Mouse (Mus musculus) thymus, adult 2 months (tissue): ENCODE measurements around the gene Wdr17. TPM values are rescaled to one million over a fixed set of nuclear protein-coding genes. Genes with fewer than 3 reads are reported as not detected.
"Not testable (repeated sequence)": the region's sequence is repeated elsewhere in the genome, so short reads cannot be mapped to it uniquely, and the experiment has no call there.

ENCODE experiments used
- DNase-seq: peaks from one replicate; pipeline ENCODE4 v3.0.0; 2021
- H3K27ac ChIP-seq: fragments of 200-500 bp; 2 replicates; pipeline ENCODE4 v1.5.1; 2012; ENCODE audit warnings: low read length, control low read depth; ENCODE audit not compliant: control insufficient read depth, insufficient read depth
- H3K27me3 ChIP-seq: fragments of 200-500 bp; 2 replicates; pipeline ENCODE4 v1.6.1; 2012; ENCODE audit warnings: mild to moderate bottlenecking, low read length, moderate library complexity, mixed read lengths; ENCODE audit not compliant: control insufficient read depth, insufficient read depth
- H3K36me3 ChIP-seq: fragments of 200-500 bp; 2 replicates; pipeline ENCODE4 v1.6.1; 2012; ENCODE audit warnings: mild to moderate bottlenecking, low read length, moderate library complexity; ENCODE audit not compliant: control insufficient read depth, insufficient read depth
- H3K4me1 ChIP-seq: fragments of 200-500 bp; replicated peaks from 2 replicates; pipeline ENCODE4 v1.6.1; 2012; ENCODE audit warnings: low read length; ENCODE audit not compliant: control insufficient read depth, insufficient read depth
- H3K4me3 ChIP-seq: fragments of 200-500 bp; 2 replicates; pipeline ENCODE4 v1.5.1; 2012; ENCODE audit warnings: mild to moderate bottlenecking, low read length, control low read depth, moderate library complexity; ENCODE audit not compliant: control insufficient read depth, insufficient read depth
- CTCF ChIP-seq: fragments of 200-500 bp; IDR thresholded peaks from 2 replicates; pipeline ENCODE4 v1.5.1; 2012; ENCODE audit warnings: mild to moderate bottlenecking, control low read depth, low read length, moderate library complexity, borderline replicate concordance; ENCODE audit not compliant: control insufficient read depth, poor library complexity, insufficient read depth; ENCODE audit errors: extremely low read depth
- POLR2A ChIP-seq: fragments of 200-500 bp; IDR thresholded peaks from 2 replicates; pipeline ENCODE4 v1.6.1; 2012; ENCODE audit warnings: mild to moderate bottlenecking, low read length, control low read depth, moderate library complexity; ENCODE audit not compliant: control insufficient read depth, poor library complexity, insufficient read depth; ENCODE audit errors: extremely low read depth
- WGBS: fragments of 180-500 bp; shearing (Covaris S2); methylation state at CpG from one replicate; pipeline ENCODE4 v1.1.7; 2018; 5-methylcytosine and 5-hydroxymethylcytosine counted together
- polyA plus RNA-seq: library from polyadenylated mRNA; depleted of rRNA; stranded (reverse); fragments of >200 nt; gene quantifications from 2 replicates; pipeline ENCODE4 v1.2.3, GENCODE M21; 2012

Wdr17 gene
- polyA plus RNA-seq, 1 experiment = not detected

DNA sequence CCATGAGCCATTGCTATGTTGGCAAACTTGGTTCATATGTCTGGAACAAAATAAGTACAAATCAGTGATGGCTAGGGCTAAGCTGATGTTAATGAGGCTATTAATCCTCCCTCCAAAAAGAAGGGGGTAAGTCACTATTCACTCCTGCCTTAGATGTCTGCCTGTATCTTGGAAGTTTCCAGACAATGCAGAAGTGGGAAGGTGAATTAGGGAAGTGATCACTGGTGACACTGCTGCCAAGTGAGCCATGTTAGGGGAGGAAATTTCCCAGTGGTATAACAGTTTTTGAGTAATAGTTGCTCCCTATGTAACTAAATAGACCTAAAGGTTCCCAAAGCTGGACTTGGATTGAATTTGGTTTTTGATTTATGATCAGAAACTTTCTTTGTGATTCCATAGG lies 215.2 kb downstream of the Wdr17 start:
- Histone ChIP-seq H3K4me3 (no peak overlapping the region), H3K4me1 (no peaks in the 10 kb centered on the region), H3K27me3 (no peaks in the 10 kb centered on the region), H3K27ac (no peak overlapping the region), H3K36me3 (no peaks in the 10 kb centered on the region)
- no peak for DNase-seq
- TF ChIP-seq CTCF (no peak), POLR2A (no peak)

GRCm38 (mm10) chr8:54667756-54668155 lies 219.2 kb downstream of the Wdr17 start:
- H3K36me3 ChIP-seq = no peaks in the 10 kb centered on the region
- WGBS = 87% methylated on average over 3 of the region's 3 CpGs
- no peak overlapping the region for H3K4me3 ChIP-seq
- no peaks in the 10 kb centered on the region for H3K4me1 ChIP-seq
- no peak for TF ChIP-seq CTCF
- TF ChIP-seq POLR2A = no peak
- H3K27ac ChIP-seq = no peak overlapping the region
- no peaks in the 10 kb centered on the region for H3K27me3 ChIP-seq
- no peak for DNase-seq

DNA sequence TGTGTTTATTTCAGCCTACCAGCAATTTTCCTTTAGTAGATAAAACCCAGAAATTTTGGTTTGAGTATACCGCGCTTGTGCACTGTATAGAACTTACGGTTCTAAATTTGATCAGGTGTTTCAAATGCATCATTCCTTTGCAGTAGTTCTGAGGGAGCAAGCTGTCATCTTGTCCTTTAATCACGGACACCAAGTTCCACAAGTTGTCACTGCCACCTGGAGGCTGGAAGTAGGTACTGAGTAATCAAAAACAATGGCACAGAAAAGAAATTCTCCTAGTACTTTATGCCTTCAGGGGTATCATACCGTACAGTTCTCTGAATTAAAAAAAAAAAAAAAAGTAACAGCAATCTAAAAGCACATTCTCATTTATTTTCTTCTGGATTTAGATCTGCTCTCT lies 226.3 kb downstream of the Wdr17 start:
- DNase-seq = peak; percentile 22
- Histone ChIP-seq H3K4me1 (no peaks in the 10 kb centered on the region), H3K27ac (no peak overlapping the region), H3K36me3 (no peaks in the 10 kb centered on the region), H3K27me3 (no peaks in the 10 kb centered on the region), H3K4me3 (no peak overlapping the region)
- TF ChIP-seq POLR2A (no peak), CTCF (no peak)
- 34% methylated on average over 5 of the region's 5 CpGs for WGBS

- Histone ChIP-seq H3K27ac (no peak overlapping the region), H3K4me3 (no peak overlapping the region), H3K4me1 (no peaks in the 10 kb centered on the region), H3K27me3 (no peaks in the 10 kb centered on the region), H3K36me3 (no peaks in the 10 kb centered on the region)
- no peak for DNase-seq
- TF ChIP-seq POLR2A = no peak
- 93% methylated on average over 2 of the region's 2 CpGs for WGBS
Measured at GRCm38 (mm10) chr8:54659703-54660102, 227.3 kb downstream of the Wdr17 start.

GRCm38 (mm10) chr8:54638634-54639033 lies 248.3 kb downstream of the Wdr17 start:
- H3K36me3 ChIP-seq = no peaks in the 10 kb centered on the region
- H3K4me3 ChIP-seq = no peak overlapping the region
- H3K4me1 ChIP-seq = no peaks in the 10 kb centered on the region
- H3K27me3 ChIP-seq = no peaks in the 10 kb centered on the region
- no peak overlapping the region for H3K27ac ChIP-seq
- WGBS = 87% methylated on average over 4 of the region's 4 CpGs
- no peak for TF ChIP-seq CTCF
- no peak for TF ChIP-seq POLR2A
- DNase-seq = no peak

- DNase-seq, H3K27me3 ChIP-seq, H3K4me1 ChIP-seq, H3K4me3 ChIP-seq, H3K36me3 ChIP-seq, H3K27ac ChIP-seq: not testable (repeated sequence)
- 94% methylated on average over 17 of the region's 17 CpGs for WGBS
Measured at GRCm38 (mm10) chr8:54616710-54617109, 270.3 kb downstream of the Wdr17 start.

DNA sequence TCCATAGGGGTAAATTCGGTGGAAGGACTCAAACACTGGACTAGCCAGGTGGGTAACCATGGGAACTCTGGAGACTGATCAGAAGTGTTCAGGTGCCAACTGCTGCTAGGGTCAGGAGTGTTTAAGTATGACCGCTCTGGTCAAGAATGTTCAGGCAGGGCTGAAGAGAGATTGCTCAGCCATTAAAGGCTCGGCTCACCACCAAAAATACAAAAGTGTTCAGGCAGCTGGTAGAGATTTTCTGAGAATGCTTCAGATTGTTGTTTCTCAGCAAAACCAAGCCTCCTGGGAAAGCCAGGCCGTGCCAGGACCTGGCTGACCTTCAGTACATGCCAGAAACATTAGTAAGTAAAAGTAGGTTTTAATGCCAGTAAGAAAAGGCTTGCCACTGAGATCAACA lies 276.7 kb downstream of the Wdr17 start:
- DNase-seq = no peak
- H3K27ac ChIP-seq = no peak overlapping the region

More for the DNA sequence above, 276.7 kb downstream of the Wdr17 start:
- no peaks in the 10 kb centered on the region for H3K27me3 ChIP-seq
- no peaks in the 10 kb centered on the region for H3K4me1 ChIP-seq
- 89% methylated on average over 4 of the region's 4 CpGs for WGBS
- TF ChIP-seq POLR2A (no peak), CTCF (no peak)
- no peak overlapping the region for H3K4me3 ChIP-seq
- H3K36me3 ChIP-seq = no peaks in the 10 kb centered on the region
